Comparison of ENCODE assay signal across 12 mouse cellular contexts in genomic region chr11:77885246-77885575, GRCm38 (mm10). TPM values are rescaled to one million over a fixed set of nuclear protein-coding genes. Genes with fewer than 3 reads are reported as not detected.
DNase-seq lines count a peak whose midpoint lies in the region; ATAC-seq and TF ChIP-seq lines count a peak whose summit lies in the region.
"Had no signal": no experiment of that assay in that cellular context is flagged by ENCODE, and none has a peak within 500 bp of the region (broad histone marks: within the 10 kb centered on the region; RNA-seq: fewer than 3 reads in every experiment).

No protein-coding gene starts in this region.

- H3K4me3 ChIP-seq in embryonic facial prominence, embryonic 13.5 days: no peak overlapping the region
- H3K4me3 ChIP-seq in hindbrain, postnatal 0 days (ENCODE audit: low read length): no peak overlapping the region
- H3K4me3 ChIP-seq in neural tube, embryonic 15.5 days (replicated peaks): no peak overlapping the region
- H3K4me3 ChIP-seq: limb, embryonic 13.5 days had no signal

- no peak for TF ChIP-seq CTCF in hindbrain, postnatal 0 days (IDR thresholded peaks at IDR 0.05; ENCODE audit: low read depth)

- peak overlapping the region; percentile 28 for H3K4me2 ChIP-seq in embryonic facial prominence, embryonic 13.5 days
- H3K4me2 ChIP-seq in hindbrain, postnatal 0 days (ENCODE audit: low read depth, low read length): no peak overlapping the region
- H3K4me2 ChIP-seq in neural tube, embryonic 15.5 days: no peak overlapping the region
- H3K4me2 ChIP-seq: limb, embryonic 13.5 days had no signal

- H3K27ac ChIP-seq in embryonic facial prominence, embryonic 13.5 days: 0 out of 2 replicates have a peak overlapping the region, but pooled peaks have one; percentile 16
- no peak overlapping the region; the same call in 1 of the 2 replicates for H3K27ac ChIP-seq in hindbrain, postnatal 0 days
- H3K27ac ChIP-seq in neural tube, embryonic 15.5 days (replicated peaks): peak overlapping the region; percentile 49
- H3K27ac ChIP-seq: limb, embryonic 13.5 days had no signal

- no peaks in the 10 kb centered on the region for H3K9me3 ChIP-seq in embryonic facial prominence, embryonic 13.5 days
- no peaks in the 10 kb centered on the region for H3K9me3 ChIP-seq in hindbrain, postnatal 0 days (ENCODE audit: low read length)
- H3K9me3 ChIP-seq in neural tube, embryonic 15.5 days (replicated peaks): no peaks in the 10 kb centered on the region
- H3K9me3 ChIP-seq: limb, embryonic 13.5 days had no signal

- peak; percentile 39 for DNase-seq in left cerebral cortex, postnatal 4 days
- DNase-seq in left cerebral cortex, adult 11 months (ENCODE audit: low spot score): no peak
- peak; percentile 40 for DNase-seq in hindbrain, postnatal 0 days (ENCODE audit: low spot score)
- no peak for DNase-seq in frontal cortex, postnatal 10 days (ENCODE audit: low spot score in 2 of 2)
- DNase-seq in adrenal gland, adult 8-10 months: no peak
- DNase-seq: cerebellum, adult 18-20 months; thymus, postnatal 14 days had no signal

- peak; percentile 73 for ATAC-seq in embryonic facial prominence, embryonic 13.5 days (ENCODE audit: insufficient number of reproducible peaks, insufficient read depth, low FRiP score, low TSS enrichment, low read depth)
- ATAC-seq in hindbrain, postnatal 0 days: peak; percentile 38; the same call in 1 of the 2 replicates
- no peak for ATAC-seq in neural tube, embryonic 15.5 days (ENCODE audit: low FRiP score)
- ATAC-seq: inflammation-experienced regulatory T-cells, adult 6 months had no signal

- intact Hi-C loops in left cerebral cortex, postnatal 4 days (cut with DNase I): no loop called here

- no peaks in the 10 kb centered on the region for H3K36me3 ChIP-seq in embryonic facial prominence, embryonic 13.5 days
- no peaks in the 10 kb centered on the region for H3K36me3 ChIP-seq in hindbrain, postnatal 0 days (ENCODE audit: insufficient read depth, low read length)
- no peaks in the 10 kb centered on the region for H3K36me3 ChIP-seq in neural tube, embryonic 15.5 days
- H3K36me3 ChIP-seq: limb, embryonic 13.5 days had no signal

- peaks cover 42% of the 10 kb centered on the region for H3K27me3 ChIP-seq in embryonic facial prominence, embryonic 13.5 days
- H3K27me3 ChIP-seq in hindbrain, postnatal 0 days (ENCODE audit: insufficient read depth, low read length): no peaks in the 10 kb centered on the region
- no peaks in the 10 kb centered on the region; the same call in 1 of the 2 replicates for H3K27me3 ChIP-seq in neural tube, embryonic 15.5 days (replicated peaks)

- no peak overlapping the region for H3K9ac ChIP-seq in embryonic facial prominence, embryonic 13.5 days
- no peak overlapping the region for H3K9ac ChIP-seq in hindbrain, postnatal 0 days (replicated peaks; ENCODE audit: low read length)
- H3K9ac ChIP-seq in neural tube, embryonic 15.5 days (replicated peaks): no peak overlapping the region
- H3K9ac ChIP-seq: limb, embryonic 13.5 days had no signal

- peaks cover 35% of the 10 kb centered on the region for H3K4me1 ChIP-seq in embryonic facial prominence, embryonic 13.5 days
- H3K4me1 ChIP-seq in hindbrain, postnatal 0 days (ENCODE audit: insufficient read depth, low read length): peaks cover 19% of the 10 kb centered on the region; the same call in 1 of the 2 replicates
- H3K4me1 ChIP-seq in neural tube, embryonic 15.5 days: peaks cover 61% of the 10 kb centered on the region

- WGBS in embryonic facial prominence, embryonic 13.5 days: 18% methylated on average over 8 of the region's 8 CpGs
- 22% methylated on average over 8 of the region's 8 CpGs for WGBS in hindbrain, postnatal 0 days
- WGBS in neural tube, embryonic 15.5 days: 16% methylated on average over 8 of the region's 8 CpGs

RNA-seq across cellular contexts. Expression of gene Pipox, which starts 8.7 kb away (rescaled TPM):
- total RNA-seq in left cerebral cortex, postnatal 4 days (2021): 1 to 10 TPM; 1.5 to 3.7 TPM
- polyA plus RNA-seq in embryonic facial prominence, embryonic 13.5 days (2015; fragmentation: Nextera tagmentation; extraction: Ambion mirVana): 1.1 and 1.3 TPM in 2 replicates
- 2.8 and 6.8 TPM in 2 replicates for total RNA-seq in hindbrain, postnatal 0 days (2014; rRNA removed)
- polyA plus RNA-seq in hindbrain, postnatal 0 days (2015; fragmentation: Nextera tagmentation; extraction: Ambion mirVana): 4.4 and 4.6 TPM in 2 replicates
- polyA plus RNA-seq in neural tube, embryonic 15.5 days (2015; fragmentation: Nextera tagmentation; extraction: Ambion mirVana): 5.4 and 5.5 TPM in 2 replicates
- total RNA-seq in adrenal gland, adult 8-10 months (2022): 1 to 10 TPM in 2 of 4 experiments, under 1 TPM in 2; 0.89 to 2.4 (median 1.5) TPM
- total RNA-seq: neutrophil, adult 5-6 weeks had no signal

RNA-seq across cellular contexts. Expression of gene Sez6, which starts 45.4 kb away (rescaled TPM):
- total RNA-seq in left cerebral cortex, postnatal 4 days (2021): 100 to 1,000 TPM; 246 to 287 TPM
- 1.5 and 2.6 TPM in 2 replicates for polyA plus RNA-seq in embryonic facial prominence, embryonic 13.5 days (2015; fragmentation: Nextera tagmentation; extraction: Ambion mirVana)
- total RNA-seq in hindbrain, postnatal 0 days (2014; rRNA removed): 175 and 177 TPM in 2 replicates
- 113 and 127 TPM in 2 replicates for polyA plus RNA-seq in hindbrain, postnatal 0 days (2015; fragmentation: Nextera tagmentation; extraction: Ambion mirVana)
- 101 and 123 TPM in 2 replicates for polyA plus RNA-seq in neural tube, embryonic 15.5 days (2015; fragmentation: Nextera tagmentation; extraction: Ambion mirVana)
- total RNA-seq in adrenal gland, adult 8-10 months (2022): 1 to 10 TPM; 3.1 to 6.8 (median 4.0) TPM
- total RNA-seq: neutrophil, adult 5-6 weeks had no signal

Comparison
In these comparisons a context has a peak if more than half of its experiments do, and no peak if none do; other contexts are left out.
1. DNase-seq: peak in left cerebral cortex, postnatal 4 days (single experiment) and hindbrain, postnatal 0 days (single experiment); none in left cerebral cortex, adult 11 months (single experiment), frontal cortex, postnatal 10 days (0 of 2) and adrenal gland, adult 8-10 months (single experiment).
2. RNA of gene Sez6, which starts 45.4 kb away (total RNA-seq): 246 to 287 TPM in left cerebral cortex, postnatal 4 days and 175 to 177 TPM in hindbrain, postnatal 0 days; 3.1 to 6.8 TPM in adrenal gland, adult 8-10 months; every median in the first group is over 10 times any median in the second.